In genomic region chr11:69795983-69796435, GRCm38 (mm10) we compare ENCODE assay signal across 8 mouse cellular contexts. TPM values are rescaled to one million over a fixed set of nuclear protein-coding genes. Genes with fewer than 3 reads are reported as not detected.
DNase-seq lines count a peak whose midpoint lies in the region; ATAC-seq and TF ChIP-seq lines count a peak whose summit lies in the region.

No protein-coding gene starts in this region.

- no peak for DNase-seq in lung, embryonic 14.5 days
- DNase-seq in lung, postnatal 25 days (ENCODE audit: low spot score) = no peak
- DNase-seq in gastrocnemius, postnatal 25 days = no peak
- no peak for DNase-seq in c-Kit-positive CD71-positive TER-119-positive erythroid progenitor cells, embryonic 14.5 days (ENCODE audit: low spot score)
- DNase-seq in MN1 (ENCODE audit: low spot score) = no peak

- H3K27ac ChIP-seq in lung, embryonic 14.5 days (ENCODE audit: low read depth) = no peak overlapping the region
- no peak overlapping the region for H3K27ac ChIP-seq in embryonic fibroblast, embryonic 13.5 days (ENCODE audit: insufficient read depth, low read length)
- no peak overlapping the region for H3K27ac ChIP-seq in intestine, embryonic 15.5 days
- no peak overlapping the region for H3K27ac ChIP-seq in neural tube, embryonic 14.5 days (ENCODE audit: low read depth, low read length)

- ATAC-seq in lung, embryonic 14.5 days (ENCODE audit: insufficient read depth) = no peak
- ATAC-seq in intestine, embryonic 15.5 days = no peak
- ATAC-seq in neural tube, embryonic 14.5 days (ENCODE audit: low read depth) = no peak

- H3K9me3 ChIP-seq in lung, embryonic 14.5 days (ENCODE audit: low read depth, low read length) = no peaks in the 10 kb centered on the region
- H3K9me3 ChIP-seq in intestine, embryonic 15.5 days = no peaks in the 10 kb centered on the region
- no peaks in the 10 kb centered on the region for H3K9me3 ChIP-seq in neural tube, embryonic 14.5 days (ENCODE audit: control insufficient read depth, low read length)

- TF ChIP-seq CTCF in lung, embryonic 14.5 days (IDR thresholded peaks at IDR 0.05; ENCODE audit: low read depth) = no peak
- TF ChIP-seq CTCF in embryonic fibroblast, embryonic 13.5 days (IDR thresholded peaks at IDR 0.05; ENCODE audit: borderline replicate concordance, insufficient read depth, low read length) = no peak

- peaks cover 16% of the 10 kb centered on the region; the same call in 1 of the 2 replicates for H3K4me1 ChIP-seq in lung, embryonic 14.5 days (ENCODE audit: insufficient read depth)
- H3K4me1 ChIP-seq in embryonic fibroblast, embryonic 13.5 days (ENCODE audit: control insufficient read depth, insufficient read depth, low read length) = peaks cover 5% of the 10 kb centered on the region
- H3K4me1 ChIP-seq in intestine, embryonic 15.5 days (replicated peaks) = peaks cover 18% of the 10 kb centered on the region
- peaks cover 12% of the 10 kb centered on the region for H3K4me1 ChIP-seq in neural tube, embryonic 14.5 days (ENCODE audit: control insufficient read depth, insufficient read depth, low read length)

- H3K4me2 ChIP-seq in lung, embryonic 14.5 days = peak overlapping the region; percentile 95
- H3K4me2 ChIP-seq in intestine, embryonic 15.5 days (replicated peaks) = peak overlapping the region; percentile 92
- peak overlapping the region; percentile 57 for H3K4me2 ChIP-seq in neural tube, embryonic 14.5 days (ENCODE audit: low read depth, low read length)

- peak overlapping the region; percentile 57; the same call in 1 of the 2 replicates for H3K9ac ChIP-seq in lung, embryonic 14.5 days
- no peak overlapping the region; the same call in 1 of the 2 replicates for H3K9ac ChIP-seq in intestine, embryonic 15.5 days
- H3K9ac ChIP-seq in neural tube, embryonic 14.5 days (replicated peaks; ENCODE audit: low read depth, low read length) = no peak overlapping the region

- peak overlapping the region; percentile 49 for H3K4me3 ChIP-seq in lung, embryonic 14.5 days (ENCODE audit: low read depth, low read length)
- H3K4me3 ChIP-seq in embryonic fibroblast, embryonic 13.5 days (ENCODE audit: insufficient read depth, low read length) = peak overlapping the region; percentile 67; the same call in 1 of the 2 replicates
- H3K4me3 ChIP-seq in intestine, embryonic 15.5 days (replicated peaks) = peak overlapping the region; percentile 44
- H3K4me3 ChIP-seq in neural tube, embryonic 14.5 days (ENCODE audit: low read depth, low read length) = peak overlapping the region; percentile 27

- H3K27me3 ChIP-seq in lung, embryonic 14.5 days (ENCODE audit: insufficient read depth, low read length) = 0 out of 2 replicates have a peak, but pooled peaks cover 3% of the 10 kb centered on the region
- H3K27me3 ChIP-seq in intestine, embryonic 15.5 days (replicated peaks) = no peaks in the 10 kb centered on the region; the same call in 1 of the 2 replicates
- no peaks in the 10 kb centered on the region for H3K27me3 ChIP-seq in neural tube, embryonic 14.5 days (ENCODE audit: control insufficient read depth, insufficient read depth, low read length)

- 1% methylated on average over 13 of the region's 13 CpGs for WGBS in lung, embryonic 14.5 days
- WGBS in intestine, embryonic 15.5 days = 5% methylated on average over 13 of the region's 13 CpGs
- 3% methylated on average over 13 of the region's 13 CpGs for WGBS in neural tube, embryonic 14.5 days

- no peaks in the 10 kb centered on the region for H3K36me3 ChIP-seq in lung, embryonic 14.5 days (ENCODE audit: insufficient read depth)
- H3K36me3 ChIP-seq in intestine, embryonic 15.5 days = no peaks in the 10 kb centered on the region
- 0 out of 2 replicates have a peak, but pooled peaks cover 4% of the 10 kb centered on the region for H3K36me3 ChIP-seq in neural tube, embryonic 14.5 days (ENCODE audit: control insufficient read depth, insufficient read depth, low read length)

- TF ChIP-seq POLR2A in embryonic fibroblast, embryonic 13.5 days (IDR thresholded peaks at IDR 0.05; ENCODE audit: low read depth, low read length) = no peak

RNA-seq across cellular contexts. Expression of gene Chrnb1, which starts 0.3 kb away (rescaled TPM):
- 12.1 and 14.6 TPM in 2 replicates for polyA plus RNA-seq in lung, embryonic 14.5 days (2014; fragmentation: Nextera tagmentation; extraction: Ambion mirVana)
- polyA plus RNA-seq in embryonic fibroblast, embryonic 13.5 days (2011; ENCODE audit: insufficient read length, low read depth, missing spikeins) = 4.6 and 7.2 TPM in 2 replicates
- 3.5 and 4.3 TPM in 2 replicates for polyA plus RNA-seq in intestine, embryonic 15.5 days (2015; fragmentation: Nextera tagmentation; extraction: Ambion mirVana)
- 0.78 and 1.3 TPM in 2 replicates for polyA plus RNA-seq in neural tube, embryonic 14.5 days (2014; fragmentation: Nextera tagmentation; extraction: Ambion mirVana)
- 10 to 100 TPM; 36.2 to 53.1 TPM for total RNA-seq in gastrocnemius, postnatal 25 days (2021)

RNA-seq across cellular contexts. Expression of gene Fgf11, which starts 5.6 kb away (rescaled TPM):
- polyA plus RNA-seq in lung, embryonic 14.5 days (2014; fragmentation: Nextera tagmentation; extraction: Ambion mirVana) = 1.6 TPM in 2 replicates
- 1.1 and 2.5 TPM in 2 replicates for polyA plus RNA-seq in embryonic fibroblast, embryonic 13.5 days (2011; ENCODE audit: insufficient read length, low read depth, missing spikeins)
- polyA plus RNA-seq in intestine, embryonic 15.5 days (2015; fragmentation: Nextera tagmentation; extraction: Ambion mirVana) = 1.2 and 1.4 TPM in 2 replicates
- 6.4 and 9.1 TPM in 2 replicates for polyA plus RNA-seq in neural tube, embryonic 14.5 days (2014; fragmentation: Nextera tagmentation; extraction: Ambion mirVana)
- 1 to 10 TPM; 6.3 to 6.7 TPM for total RNA-seq in gastrocnemius, postnatal 25 days (2021)

RNA-seq across cellular contexts. Expression of gene Tmem102, which starts 9.4 kb away (rescaled TPM):
- 4.3 and 5.0 TPM in 2 replicates for polyA plus RNA-seq in lung, embryonic 14.5 days (2014; fragmentation: Nextera tagmentation; extraction: Ambion mirVana)
- not detected in 2 replicates for polyA plus RNA-seq in embryonic fibroblast, embryonic 13.5 days (2011; ENCODE audit: insufficient read length, low read depth, missing spikeins)
- 31.2 and 31.4 TPM in 2 replicates for polyA plus RNA-seq in intestine, embryonic 15.5 days (2015; fragmentation: Nextera tagmentation; extraction: Ambion mirVana)
- 0.68 and 0.76 TPM in 2 replicates for polyA plus RNA-seq in neural tube, embryonic 14.5 days (2014; fragmentation: Nextera tagmentation; extraction: Ambion mirVana)
- under 1 TPM; 0.18 to 0.35 TPM for total RNA-seq in gastrocnemius, postnatal 25 days (2021)

RNA-seq across cellular contexts. Expression of gene Gm39566, which starts 19.1 kb away (rescaled TPM):
- not detected in 2 replicates for polyA plus RNA-seq in lung, embryonic 14.5 days (2014; fragmentation: Nextera tagmentation; extraction: Ambion mirVana)
- polyA plus RNA-seq in embryonic fibroblast, embryonic 13.5 days (2011; ENCODE audit: insufficient read length, low read depth, missing spikeins) = not detected in 2 replicates
- polyA plus RNA-seq in intestine, embryonic 15.5 days (2015; fragmentation: Nextera tagmentation; extraction: Ambion mirVana) = not detected in 2 replicates
- polyA plus RNA-seq in neural tube, embryonic 14.5 days (2014; fragmentation: Nextera tagmentation; extraction: Ambion mirVana) = not detected in 2 replicates
- not detected for total RNA-seq in gastrocnemius, postnatal 25 days (2021)

RNA-seq across cellular contexts. Expression of gene Spem2, which starts 22.3 kb away (rescaled TPM):
- polyA plus RNA-seq in lung, embryonic 14.5 days (2014; fragmentation: Nextera tagmentation; extraction: Ambion mirVana) = not detected in 2 replicates
- not detected in 2 replicates for polyA plus RNA-seq in embryonic fibroblast, embryonic 13.5 days (2011; ENCODE audit: insufficient read length, low read depth, missing spikeins)
- polyA plus RNA-seq in intestine, embryonic 15.5 days (2015; fragmentation: Nextera tagmentation; extraction: Ambion mirVana) = not detected in 2 replicates
- polyA plus RNA-seq in neural tube, embryonic 14.5 days (2014; fragmentation: Nextera tagmentation; extraction: Ambion mirVana) = 0.16 TPM in 1 of 2 replicates, not detected in the other
- not detected for total RNA-seq in gastrocnemius, postnatal 25 days (2021)
